Mouse (Mus musculus): ENCODE results near the gene Tut1.

- TF ChIP-seq REST (IDR thresholded peaks at IDR 0.05; ENCODE audit: insufficient read depth, insufficient read length) (no peak), SRF (IDR thresholded peaks at IDR 0.05; ENCODE audit: control insufficient read depth, insufficient read length, low read depth) (no peak), POLR2A (IDR thresholded peaks at IDR 0.05; ENCODE audit: insufficient read length, low read depth) (peak; percentile 84), MAX (IDR thresholded peaks at IDR 0.05; ENCODE audit: low read depth) (no peak), POLR2AphosphoS2 (IDR thresholded peaks at IDR 0.05; ENCODE audit: insufficient read length, low read depth) (peak; percentile 89), USF1 (IDR thresholded peaks at IDR 0.05; ENCODE audit: low read depth) (no peak), TCF3 (IDR thresholded peaks at IDR 0.05; ENCODE audit: insufficient read length, low read depth) (no peak), MYOG (IDR thresholded peaks at IDR 0.05; ENCODE audit: control insufficient read depth in 1 of 3, insufficient read depth in 1 of 3, insufficient read length in 2 of 3, low read depth in 2 of 3) (no peak), TCF12 (IDR thresholded peaks at IDR 0.05; ENCODE audit: insufficient read depth, poor library complexity, severe bottlenecking) (no peak), E2F4 (IDR thresholded peaks at IDR 0.05; ENCODE audit: insufficient read depth) (no peak)
Measured at GRCm38 (mm10) chr19:8953135-8954039, at the start of gene Tut1.
